Mouse (Mus musculus): ENCODE measurements at regions not wholly inside any gene's neighbourhood (a gene's known extent, or its start where the extent isn't known, plus 50 kb on each side); places are given as distances from the start of the nearest gene placed in this dataset.

DNA sequence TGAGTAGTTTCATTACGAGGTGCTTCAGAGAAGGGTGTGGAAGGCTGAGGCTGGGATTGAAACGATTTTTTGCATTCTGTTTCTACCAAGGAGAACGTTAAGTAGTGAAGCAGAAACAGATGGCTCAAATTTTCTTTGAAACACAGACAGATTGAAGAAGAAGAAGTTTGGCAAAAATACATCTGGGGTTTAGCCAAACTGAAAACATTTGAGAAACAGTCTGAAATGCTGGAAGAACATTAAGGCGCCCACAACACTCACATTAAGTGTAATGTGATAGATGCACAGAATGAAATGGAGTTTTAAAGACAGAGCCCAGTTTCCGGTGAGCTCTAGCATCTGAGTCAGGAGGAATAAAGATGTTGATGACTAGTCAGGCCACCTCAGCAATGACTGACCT, 275.5 kb downstream of the Gm5447 start:
- no peak for DNase-seq

DNA sequence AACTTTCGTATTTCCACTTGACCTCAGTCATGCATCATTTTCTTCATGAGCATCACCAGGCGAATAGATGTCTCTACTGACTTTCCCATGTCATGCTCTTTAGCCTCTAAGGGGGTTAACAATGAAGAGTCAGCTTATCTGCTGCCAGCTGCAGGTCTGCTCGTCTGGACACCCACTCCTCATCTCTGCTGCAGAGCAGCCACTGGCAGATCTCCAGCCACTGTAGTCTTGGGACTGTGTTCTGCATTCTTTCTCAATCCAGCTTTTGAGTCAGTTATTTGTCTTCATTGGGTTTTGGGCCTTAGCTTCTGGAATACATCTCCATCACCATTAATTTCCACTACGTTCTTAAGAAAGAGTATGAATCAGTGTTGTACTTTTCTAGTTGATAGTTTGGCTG, 280.0 kb downstream of the Gm5447 start:
- DNase-seq: no peak

DNA sequence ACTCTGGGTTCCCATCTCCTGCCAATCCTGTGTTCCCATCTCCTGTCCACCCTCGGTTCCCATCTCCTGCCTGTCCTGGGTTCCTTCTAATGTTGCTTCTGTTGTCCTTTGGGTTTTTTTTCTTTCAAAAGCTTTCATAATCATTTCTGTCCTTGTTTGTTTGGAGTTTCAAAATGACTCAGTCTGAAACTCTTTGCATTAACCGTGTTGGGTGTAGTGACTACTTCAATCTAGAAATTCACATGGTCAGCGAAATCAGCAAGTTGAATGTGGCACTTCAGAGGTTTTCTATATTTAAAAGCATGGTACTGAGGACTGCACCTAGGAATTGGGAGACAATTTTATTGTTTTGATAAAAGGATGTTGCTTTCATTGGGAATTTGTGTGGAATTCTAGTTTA, 280.7 kb downstream of the Gm5447 start:
- DNase-seq: no peak

DNA sequence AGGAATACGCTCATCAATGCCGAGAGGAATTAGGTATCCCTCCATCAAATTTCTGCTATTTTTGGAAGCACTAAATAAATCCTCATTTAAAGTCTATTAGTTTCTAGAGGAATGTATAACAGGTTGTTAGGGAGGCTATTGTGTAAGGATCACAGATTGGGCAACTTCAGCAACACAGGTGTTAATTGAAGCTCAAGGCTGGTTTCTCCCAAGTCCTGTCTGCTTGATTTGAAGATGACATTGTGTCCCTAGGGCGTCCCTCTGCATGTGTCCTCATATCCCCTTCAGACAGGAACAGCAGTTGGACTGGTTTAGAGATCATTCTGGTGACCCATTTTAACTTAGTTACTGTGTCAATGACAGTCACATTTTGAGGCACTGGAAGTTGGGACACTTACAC, 281.5 kb downstream of the Gm5447 start:
- no peak for DNase-seq

DNA sequence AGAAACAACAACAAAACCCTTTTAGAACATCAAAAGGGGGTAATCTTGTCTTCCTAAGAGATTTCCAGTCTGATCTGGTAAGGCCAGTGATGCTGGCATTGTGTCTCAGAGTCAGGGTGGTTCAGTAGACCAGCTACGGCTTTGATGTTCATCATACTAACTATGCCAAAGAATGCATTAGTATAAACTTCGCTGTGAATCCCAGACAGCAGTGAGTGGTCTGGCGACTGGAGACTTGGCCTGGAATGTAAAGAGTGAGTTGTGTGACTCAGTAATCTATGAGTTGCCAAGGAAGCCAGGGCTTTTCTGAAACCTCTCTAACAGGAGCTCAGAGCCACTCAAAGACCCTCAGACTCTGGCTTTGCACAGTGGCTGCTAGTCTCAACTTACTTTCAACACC, 288.1 kb upstream of the Foxq1 start:
- no peak for DNase-seq

DNA sequence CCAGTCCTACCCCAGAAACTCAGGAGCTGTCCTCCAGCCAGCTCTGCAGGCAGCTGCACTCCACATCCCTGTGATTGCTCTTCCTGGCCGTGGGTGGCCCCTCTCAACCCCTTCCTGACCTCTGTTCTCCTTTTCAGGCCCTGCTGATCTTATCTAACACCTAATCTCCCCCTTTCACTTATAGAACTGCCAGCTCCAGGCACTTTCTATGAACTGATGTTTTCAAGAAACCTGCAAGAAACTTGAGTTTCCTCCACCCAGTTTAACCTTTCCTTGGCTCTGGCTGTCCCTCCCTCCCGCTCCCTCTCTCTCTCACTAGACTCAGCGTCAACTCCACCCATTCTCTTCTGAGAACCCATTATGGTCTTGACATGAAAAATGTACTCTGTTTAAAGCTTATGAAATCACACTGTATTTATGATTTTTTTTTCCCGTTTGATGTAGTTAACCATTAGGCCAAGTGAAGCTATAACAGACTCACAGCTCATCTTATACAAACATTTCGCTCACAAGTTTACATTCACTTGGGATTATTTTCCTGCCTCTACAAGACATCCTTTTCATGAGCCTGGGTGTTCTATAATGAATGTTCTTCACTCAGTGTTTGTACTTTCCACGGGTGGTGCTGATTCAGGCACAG, 279.8 kb upstream of the Foxq1 start:
- DNase-seq: no peak

DNA sequence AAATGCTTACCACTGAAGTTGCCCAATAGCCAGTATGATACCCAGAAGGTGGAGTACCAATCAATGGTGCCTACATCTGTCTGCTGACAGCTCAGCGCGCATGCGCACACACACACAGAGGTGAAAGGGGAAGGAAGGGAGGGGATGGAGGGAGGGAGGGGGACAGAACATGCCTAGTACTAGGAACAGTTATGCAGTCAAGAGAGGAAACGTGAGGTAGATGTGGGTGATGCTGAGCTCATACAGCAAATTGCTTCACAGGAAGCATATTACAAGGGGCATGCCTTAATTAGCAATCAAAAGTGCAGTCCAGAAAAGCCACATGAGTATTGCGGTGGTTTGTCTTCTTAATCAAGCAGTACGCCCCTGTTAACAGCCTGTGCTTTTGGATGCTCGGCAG, 265.3 kb upstream of the Foxq1 start:
- DNase-seq: no peak

DNA sequence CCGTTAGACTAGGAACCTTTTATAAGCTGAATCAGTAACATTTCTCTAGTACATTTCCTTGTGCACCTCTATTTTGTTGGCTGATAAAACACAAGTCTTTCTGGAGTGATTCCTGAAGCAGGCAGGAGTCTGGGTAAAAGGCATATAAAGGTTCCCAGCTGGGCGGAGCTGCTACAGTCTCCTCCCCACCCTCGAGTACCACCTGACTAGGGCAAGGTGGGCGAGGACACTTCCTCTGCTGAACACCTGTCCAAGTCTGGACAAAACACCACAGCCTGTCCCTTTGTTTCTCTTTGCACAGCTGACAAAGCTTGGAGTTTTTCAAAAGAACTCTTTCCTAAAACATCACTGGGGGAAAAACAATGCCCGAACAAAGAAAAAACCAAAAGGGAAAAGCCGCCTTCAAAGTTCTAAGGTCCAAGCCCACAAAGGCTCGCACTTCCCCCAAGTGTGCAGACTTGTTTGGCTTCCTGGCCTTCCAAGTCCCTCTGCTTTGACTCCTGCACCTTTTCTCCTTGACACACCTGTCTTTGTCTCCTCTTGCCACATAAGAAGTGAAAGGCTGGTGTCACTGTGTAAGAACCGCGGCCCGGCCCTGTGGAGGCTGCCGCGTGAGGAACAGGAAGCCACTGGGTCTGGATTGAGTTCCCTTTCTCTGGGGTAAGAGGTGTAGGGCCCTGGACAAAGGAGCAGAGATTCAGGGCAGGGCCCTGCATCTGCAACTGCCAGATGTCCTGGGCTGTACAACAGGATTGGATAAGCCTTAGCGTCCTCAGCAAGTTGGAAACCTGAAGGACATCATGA, 263.1 kb upstream of the Foxq1 start:
- no peak for DNase-seq

DNA sequence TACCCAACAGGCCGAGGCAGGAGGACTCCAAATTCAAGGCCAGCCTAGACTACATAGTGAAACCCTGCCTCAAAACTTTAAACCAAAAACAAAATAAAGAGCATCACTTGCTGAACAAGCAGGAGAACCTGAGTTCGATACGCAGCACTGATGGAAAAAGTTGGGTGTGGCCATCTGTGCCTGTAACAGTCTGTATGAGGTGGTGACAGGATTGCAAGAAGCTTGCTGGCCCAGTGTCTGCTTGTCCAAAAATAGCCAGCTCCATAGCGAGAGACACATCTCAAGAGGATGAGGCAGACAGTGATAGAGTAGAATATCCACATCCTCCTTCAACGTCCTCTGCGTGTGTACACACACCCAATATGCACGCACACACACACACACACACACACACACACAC, 261.9 kb upstream of the Foxq1 start:
- DNase-seq: no peak

DNA sequence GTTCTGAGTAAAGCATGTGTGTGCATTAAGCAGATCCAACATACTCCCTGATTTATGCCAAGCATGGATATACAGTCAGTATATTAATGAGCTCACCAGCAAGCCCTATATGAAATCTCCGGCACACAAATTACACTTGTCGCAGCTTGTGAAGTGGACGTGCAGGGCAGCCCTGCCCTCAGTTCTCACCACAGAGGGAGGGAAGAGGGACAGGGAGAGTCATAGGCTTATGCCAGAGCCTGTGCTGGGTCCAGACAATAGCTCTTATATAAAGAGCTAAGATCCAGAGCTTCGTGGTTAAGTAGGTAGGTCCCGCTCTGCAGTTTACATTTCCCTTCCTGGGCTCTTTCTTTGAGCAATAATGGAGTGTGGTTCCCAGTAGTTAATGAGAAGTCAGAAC, 252.7 kb upstream of the Foxq1 start:
- DNase-seq: no peak

DNA sequence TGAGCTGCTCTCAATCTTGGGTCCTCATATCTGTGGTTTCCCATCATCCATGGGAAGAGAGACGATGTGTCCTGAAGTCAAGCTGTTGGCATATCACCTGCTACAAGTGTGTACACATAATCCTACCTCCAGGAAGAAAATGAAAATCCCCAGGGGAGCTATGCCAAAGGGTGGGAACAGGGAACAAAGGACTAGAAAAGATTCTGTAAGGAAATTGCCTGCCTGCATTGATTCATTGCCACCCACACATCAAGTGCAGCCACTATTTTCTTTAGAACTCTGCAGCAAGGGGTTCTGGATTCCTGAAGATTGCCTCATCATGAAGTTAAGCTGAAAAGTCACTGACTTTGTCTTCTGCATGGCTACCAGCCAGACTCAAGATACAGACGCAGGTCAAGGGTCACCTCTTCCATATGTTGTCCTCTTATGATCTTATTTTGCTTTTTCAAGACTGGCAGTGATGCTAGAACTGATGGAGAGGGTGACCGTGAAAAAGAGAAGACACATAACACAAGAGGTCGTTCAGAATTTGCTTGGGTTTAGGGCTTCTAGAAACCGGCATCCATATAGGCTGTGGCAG, 251.6 kb upstream of the Foxq1 start:
- DNase-seq: no peak

DNA sequence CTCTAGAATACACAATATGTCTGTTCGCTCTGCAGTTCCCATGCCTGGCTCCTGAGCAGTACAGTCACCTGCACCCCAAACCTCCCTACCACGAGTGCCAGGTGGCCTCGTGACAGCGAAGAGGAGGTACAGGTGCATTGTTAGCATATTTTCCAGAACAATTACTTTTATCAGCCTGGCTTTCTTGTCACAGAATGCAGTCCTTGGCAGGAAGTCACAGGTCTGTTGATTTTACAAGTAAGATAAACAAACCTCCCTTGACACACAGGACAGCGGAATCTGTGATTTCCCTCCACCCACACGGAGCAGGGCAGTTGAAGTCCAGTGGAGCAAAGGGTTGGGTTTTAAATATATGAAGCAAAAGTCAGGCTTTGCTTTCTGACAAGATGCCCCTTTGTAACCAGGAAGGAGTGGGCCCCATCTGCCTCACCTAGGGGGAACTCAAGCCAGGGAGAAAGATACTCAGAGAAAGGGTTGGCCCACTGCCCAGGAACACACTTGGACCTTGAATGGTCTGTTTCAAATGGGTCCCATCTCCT, 246.8 kb upstream of the Foxq1 start:
- no peak for DNase-seq

DNA sequence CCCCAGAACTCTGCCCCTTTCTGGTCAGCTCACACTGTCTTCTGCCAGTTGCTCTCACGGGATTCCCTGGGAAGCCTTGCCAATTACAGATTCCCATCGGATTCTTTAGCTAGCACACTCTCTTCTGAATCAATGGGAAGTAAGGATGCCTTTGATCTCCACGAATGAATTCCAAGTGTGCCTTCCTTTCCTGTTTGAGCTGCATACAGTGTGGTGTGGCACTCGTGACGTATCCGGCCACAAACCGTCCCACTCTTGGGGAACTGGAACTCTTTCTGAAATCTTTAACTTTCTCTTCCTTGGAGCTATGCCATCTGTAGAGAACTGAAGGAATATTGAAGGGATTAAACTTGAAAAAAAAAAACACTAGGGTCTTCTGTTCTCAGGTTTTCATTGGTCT, 243.2 kb upstream of the Foxq1 start:
- no peak for DNase-seq

DNA sequence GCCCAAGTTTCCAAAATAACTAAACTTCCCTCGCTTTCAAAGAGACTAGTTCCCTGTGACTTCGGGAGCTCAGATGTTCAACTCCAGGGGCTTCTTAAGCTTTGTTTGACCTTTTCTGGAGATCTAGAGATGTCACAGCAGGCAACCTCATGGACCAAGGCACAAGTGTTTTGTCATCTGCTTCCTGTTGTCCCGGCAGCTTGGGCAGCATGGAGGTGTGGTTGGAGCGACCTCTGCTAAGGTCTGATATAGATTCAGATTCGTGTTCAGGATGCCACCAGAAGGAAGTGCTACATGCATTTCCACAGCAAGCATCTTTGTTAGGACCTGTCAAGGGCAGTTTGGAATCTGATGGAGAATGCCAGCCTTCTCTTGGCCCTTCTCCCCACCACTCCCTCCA, 242.1 kb upstream of the Foxq1 start:
- DNase-seq: no peak

DNA sequence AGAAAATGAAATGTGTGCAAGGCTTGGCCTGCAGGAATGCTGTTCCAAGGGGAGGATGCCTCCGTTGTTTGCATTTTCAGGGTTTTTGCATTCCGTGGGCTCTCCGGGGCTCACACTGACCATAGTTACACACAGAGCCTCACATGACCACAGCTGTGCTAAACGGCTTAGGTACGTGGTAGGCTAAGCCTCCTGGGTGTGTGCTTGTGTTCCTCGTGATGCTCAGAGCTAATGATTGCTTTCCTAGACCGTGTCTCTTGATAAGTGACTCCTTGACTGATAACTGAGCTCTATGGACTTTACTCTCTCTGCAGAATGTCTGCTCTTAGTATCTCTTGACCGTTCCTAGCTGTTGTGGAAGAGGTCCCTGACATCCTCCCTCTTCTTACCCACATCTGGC, 238.9 kb upstream of the Foxq1 start:
- DNase-seq: no peak

DNA sequence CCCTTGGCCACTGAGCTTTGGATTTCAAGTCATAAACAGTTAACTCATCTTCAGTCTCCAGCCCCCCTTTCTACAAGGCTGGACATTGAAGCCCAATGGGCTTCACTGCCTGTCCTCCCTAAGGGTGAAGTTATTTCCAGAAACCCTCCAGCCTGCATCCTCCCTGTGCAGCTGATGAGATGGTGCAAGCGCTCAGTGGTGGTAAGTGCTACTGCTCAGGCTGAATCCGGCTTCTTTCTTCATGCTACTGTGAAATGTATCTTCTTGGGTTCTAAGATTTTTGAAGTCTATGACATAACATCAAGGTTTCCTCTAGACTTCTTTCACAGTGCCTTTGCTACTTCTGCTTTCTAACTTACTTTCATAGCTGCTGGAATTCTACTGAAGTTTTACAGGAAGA, 237.9 kb upstream of the Foxq1 start:
- DNase-seq: no peak

DNA sequence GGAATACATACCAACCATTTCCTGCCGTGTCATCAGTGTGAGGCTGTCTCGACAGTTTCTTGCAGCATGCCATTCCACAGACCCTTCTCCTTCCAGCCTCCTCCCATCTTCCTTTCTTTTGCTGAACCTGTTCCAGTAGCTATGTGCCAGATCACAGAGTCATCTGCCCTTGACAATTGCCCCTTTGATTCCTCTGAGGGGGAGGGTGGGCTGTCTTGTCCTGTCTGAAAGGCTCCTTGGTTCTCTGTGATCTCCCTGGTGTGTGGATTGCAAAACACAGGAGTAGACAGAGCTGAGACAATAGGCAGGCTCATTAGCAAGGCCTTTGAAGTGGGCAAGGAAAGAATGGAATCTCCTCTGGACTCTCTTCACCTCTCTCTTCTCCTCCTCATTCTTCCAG, 234.5 kb upstream of the Foxq1 start:
- no peak for DNase-seq

DNA sequence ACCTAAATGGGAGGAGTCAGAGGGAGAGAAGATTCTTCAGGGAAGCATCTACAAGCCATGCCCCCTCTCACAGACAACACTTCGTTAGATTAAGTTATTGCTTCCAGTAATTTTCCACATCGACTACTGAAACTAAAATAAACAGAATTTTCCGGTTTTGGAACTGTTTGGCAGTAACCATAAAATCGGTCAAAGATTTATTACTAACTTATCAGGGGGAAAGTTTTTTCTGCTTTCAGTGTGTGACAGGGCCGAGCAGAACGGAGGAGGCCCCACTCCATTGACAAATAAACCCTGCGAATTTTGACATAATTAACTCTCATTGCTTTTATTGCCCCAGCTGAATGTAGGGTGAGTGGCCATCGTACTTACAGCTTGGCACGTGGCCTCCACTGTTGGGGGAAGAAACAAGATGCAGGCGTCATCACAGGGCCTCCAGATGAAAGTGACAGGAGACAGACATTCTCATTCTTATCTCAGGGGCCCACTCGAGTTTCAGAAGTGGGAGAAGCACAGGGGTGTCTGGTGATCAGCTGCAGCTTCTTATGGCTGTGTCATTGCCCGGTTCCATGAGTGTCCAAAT, 229.6 kb upstream of the Foxq1 start:
- no peak for DNase-seq

DNA sequence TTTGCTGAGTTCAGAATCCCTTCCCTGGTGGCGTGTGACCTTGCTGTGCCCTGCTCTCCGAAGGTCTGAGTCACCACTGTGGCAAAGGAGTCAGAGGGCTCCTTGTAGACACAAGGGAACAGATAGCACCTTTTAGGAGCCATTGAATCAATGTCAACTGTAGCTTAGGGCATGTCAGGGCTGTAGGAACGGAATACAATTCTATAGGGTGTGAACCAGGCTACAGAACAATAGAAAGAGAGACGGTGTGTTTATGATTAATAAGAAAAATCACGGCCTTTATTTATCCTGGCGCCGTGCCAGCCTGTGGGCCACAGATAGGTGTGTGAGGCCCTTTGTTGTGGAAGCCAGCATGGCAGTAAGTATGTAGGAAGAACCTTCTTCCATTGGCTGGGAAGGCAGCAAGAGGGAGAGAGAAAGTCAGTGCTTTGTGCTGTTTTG, 228.4 kb upstream of the Foxq1 start:
- no peak for DNase-seq

DNA sequence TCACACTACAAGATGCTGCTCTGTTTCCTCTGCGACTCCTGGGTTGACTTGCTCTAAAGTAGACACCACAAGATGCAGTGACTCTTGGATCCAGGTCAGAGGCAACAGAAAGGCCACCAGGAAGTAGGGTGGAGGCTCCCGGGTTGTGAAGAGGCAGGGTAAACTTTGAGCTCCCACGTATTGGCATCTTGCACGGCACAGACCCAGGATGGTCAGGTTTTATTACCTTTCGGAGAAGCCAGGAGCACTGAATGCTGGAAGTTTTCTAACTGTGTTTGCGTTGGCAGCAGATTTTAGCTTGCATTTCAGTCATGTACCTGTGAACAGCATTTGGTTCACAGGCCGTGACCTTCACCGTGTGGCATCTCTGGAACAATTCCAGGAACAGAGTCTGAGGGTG, 227.2 kb upstream of the Foxq1 start:
- no peak for DNase-seq

DNA sequence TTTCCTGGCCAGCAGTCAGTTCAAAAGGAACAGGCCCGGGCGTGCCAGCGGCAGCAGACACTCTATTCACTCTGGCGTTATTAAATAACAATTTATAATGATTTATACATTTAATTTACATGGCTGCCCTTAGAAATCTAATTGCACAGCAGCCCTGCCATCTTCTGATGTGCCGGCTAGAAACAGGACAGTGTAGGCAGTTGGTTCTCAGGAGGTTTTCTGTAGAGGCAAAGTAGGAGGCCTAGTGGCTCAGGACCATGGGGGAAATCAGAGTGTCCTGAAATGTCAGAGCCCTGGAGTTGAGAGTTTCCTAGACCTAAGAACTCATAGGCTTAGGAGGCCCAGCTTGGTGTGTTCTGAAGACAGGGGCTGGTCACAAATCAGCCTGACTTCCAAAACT, 225.2 kb upstream of the Foxq1 start:
- no peak for DNase-seq

DNA sequence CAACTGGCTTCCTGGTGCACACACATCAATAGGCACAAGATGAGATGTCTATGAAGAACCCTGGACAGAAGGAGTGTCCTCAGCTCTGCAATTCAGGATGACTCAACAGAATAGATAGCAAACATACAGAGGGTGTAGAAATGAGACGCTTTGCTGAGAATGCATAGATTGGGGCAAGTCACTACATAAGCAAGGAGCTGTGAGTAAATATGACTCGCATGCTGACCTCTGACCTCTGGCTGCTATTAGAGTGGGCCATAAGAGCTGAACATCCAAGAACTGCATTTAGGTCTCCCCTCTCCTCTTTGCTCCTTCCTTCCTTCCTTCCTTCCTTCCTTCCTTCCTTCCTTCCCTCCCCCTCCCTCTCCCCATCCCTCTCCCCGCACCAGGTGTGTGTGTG, 221.0 kb upstream of the Foxq1 start:
- no peak for DNase-seq

DNA sequence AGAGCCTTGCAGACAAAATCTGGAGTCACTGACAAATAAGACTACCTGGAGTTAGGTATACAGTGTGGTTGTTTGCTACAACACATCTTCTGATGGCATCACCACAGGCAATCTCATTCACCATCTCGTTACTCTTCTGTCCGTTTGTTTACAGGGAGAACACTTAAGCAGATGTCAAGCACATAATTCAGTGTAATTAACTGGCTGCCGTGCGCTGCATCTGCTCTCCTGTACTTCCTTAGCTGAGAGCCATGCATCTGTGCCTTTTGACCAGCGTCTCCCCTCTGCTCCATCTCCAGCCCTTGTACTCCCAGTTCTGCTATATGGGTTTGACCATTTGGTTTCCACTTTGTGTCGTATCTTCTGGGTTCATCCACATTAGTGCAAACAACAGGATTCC, 218.3 kb upstream of the Foxq1 start:
- no peak for DNase-seq

DNA sequence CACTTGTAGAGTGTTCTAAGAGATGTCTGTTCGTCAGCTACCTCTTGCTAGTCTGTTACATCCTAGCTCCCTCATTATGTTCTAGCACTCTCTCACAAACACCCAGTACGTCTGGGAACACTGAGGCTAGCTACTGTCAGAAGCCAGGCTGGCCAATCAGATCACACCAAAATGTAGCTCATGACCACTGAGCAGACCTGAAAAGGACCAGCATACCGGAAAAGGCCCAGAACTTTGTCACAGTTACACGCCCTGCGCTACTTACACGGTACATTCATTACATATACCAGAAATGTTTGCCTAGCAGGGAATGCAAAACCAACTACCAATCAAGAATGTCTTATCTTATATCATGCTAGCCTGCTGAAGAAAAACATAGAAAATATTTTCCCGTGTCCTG, 216.5 kb upstream of the Foxq1 start:
- no peak for DNase-seq

Data from thymus, adult 18-20 months (tissue).